Mouse (Mus musculus) ovary, adult 10 weeks (tissue): Measurements from ENCODE around the gene Sucla2. TPM values are rescaled to one million over a fixed set of nuclear protein-coding genes. Genes with fewer than 3 reads are reported as not detected.

Experiments
- polyA plus RNA-seq: library from polyadenylated mRNA; stranded (reverse); fragments of 350-450 nt; fragmentation: Illumina TruSeq; extraction: RNeasy Lipid Tissue Mini Kit (QIAGEN cat#74804); gene quantifications from one replicate; pipeline ENCODE4 v1.2.3, GENCODE M21; 2014

Gene Sucla2
- 267 TPM for polyA plus RNA-seq

GRCm38 (mm10) chr14:73524766-73525448 lies at the start of gene Sucla2:
Gene Sucla2 (plus strand): TSS chr14:73525319.

GRCm38 (mm10) chr14:73509765-73510423 lies 15.2 kb upstream of the Sucla2 start, which contains the start of gene Med4:
Gene Med4 (plus strand): TSS chr14:73510025.

GRCm38 (mm10) chr14:73548051-73548450 lies 22.9 kb downstream of the Sucla2 start, which contains the start of gene Nudt15:
Gene Nudt15 (minus strand): TSS chr14:73548242.

Other genes with a start within 250 kb of the Sucla2 start
- gene Rb1, start 199.5 kb upstream of the Sucla2 start, polyA plus RNA-seq, result 102 TPM
- 2,060 TPM for gene Itm2b, start 140.0 kb upstream of the Sucla2 start, polyA plus RNA-seq
- 55.3 TPM for gene Med4, start 15.3 kb upstream of the Sucla2 start, polyA plus RNA-seq
- gene Nudt15, start 22.9 kb downstream of the Sucla2 start, polyA plus RNA-seq, result 7.1 TPM
- not detected for gene Gm21750, start 135.9 kb downstream of the Sucla2 start, polyA plus RNA-seq